In the genomic region with DNA sequence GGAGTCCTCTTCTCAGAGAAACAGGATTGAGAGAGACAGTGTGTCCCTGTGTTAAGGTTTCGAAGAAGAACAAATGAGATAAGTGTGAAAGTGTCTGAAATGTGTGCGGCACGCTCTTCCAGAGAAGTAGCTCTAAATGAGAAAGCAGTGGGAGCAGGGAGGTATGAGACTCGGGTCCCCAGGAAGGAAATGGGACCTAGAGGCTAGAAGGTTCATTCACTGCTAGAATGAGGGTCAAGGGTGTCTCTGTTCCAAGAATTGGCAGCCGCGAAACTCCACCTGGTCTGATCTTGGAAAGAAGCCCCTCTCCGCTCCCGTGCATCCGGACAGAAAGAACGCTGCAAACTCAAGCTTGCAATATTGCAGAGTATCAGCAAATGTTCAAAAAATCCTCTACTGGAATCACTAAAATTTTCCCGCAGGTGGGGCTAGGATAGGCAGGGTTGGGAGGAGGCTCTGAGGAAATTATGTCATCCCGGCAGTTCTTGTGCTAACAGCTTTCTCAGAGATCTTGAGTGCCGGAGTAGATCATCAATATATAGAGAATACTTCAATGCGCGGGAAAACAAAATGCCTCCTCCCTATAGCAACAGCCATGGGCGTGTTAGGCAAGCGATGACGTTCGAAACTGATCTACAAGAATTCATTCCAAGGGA, we compare ENCODE assay signal across 7 mouse cellular contexts. TPM values are rescaled to one million over a fixed set of nuclear protein-coding genes. Genes with fewer than 3 reads are reported as not detected.
DNase-seq lines count a peak whose midpoint lies in the region; ATAC-seq and TF ChIP-seq lines count a peak whose summit lies in the region.

No protein-coding gene starts in this region.

- no peak for ATAC-seq in forebrain, embryonic 13.5 days
- no peak for ATAC-seq in hindbrain, embryonic 15.5 days (ENCODE audit: low FRiP score, low read depth)
- ATAC-seq in liver, postnatal 0 days = no peak
- ATAC-seq in stomach, embryonic 16.5 days (ENCODE audit: insufficient read depth, low FRiP score) = no peak

- peak overlapping the region; percentile 97 for H3K27ac ChIP-seq in forebrain, embryonic 13.5 days
- peak overlapping the region; percentile 97 for H3K27ac ChIP-seq in hindbrain, embryonic 15.5 days (replicated peaks)
- peak overlapping the region; percentile 94 for H3K27ac ChIP-seq in liver, postnatal 0 days (ENCODE audit: low read depth)
- peak overlapping the region; percentile 91 for H3K27ac ChIP-seq in stomach, embryonic 16.5 days (ENCODE audit: low read length)

- peak overlapping the region; percentile 85 for H3K4me2 ChIP-seq in forebrain, embryonic 13.5 days
- peak overlapping the region; percentile 92 for H3K4me2 ChIP-seq in hindbrain, embryonic 15.5 days
- peak overlapping the region; percentile 88 for H3K4me2 ChIP-seq in liver, postnatal 0 days (ENCODE audit: low read depth, low read length)
- H3K4me2 ChIP-seq in stomach, embryonic 16.5 days (ENCODE audit: low read depth, low read length) = peak overlapping the region; percentile 98

- peaks cover 46% of the 10 kb centered on the region for H3K4me1 ChIP-seq in E14TG2a.4 (replicated peaks; ENCODE audit: low read depth, low read length)
- H3K4me1 ChIP-seq in forebrain, embryonic 13.5 days = peaks cover 26% of the 10 kb centered on the region
- peaks cover 27% of the 10 kb centered on the region for H3K4me1 ChIP-seq in hindbrain, embryonic 15.5 days (replicated peaks)
- H3K4me1 ChIP-seq in liver, postnatal 0 days (ENCODE audit: insufficient read depth) = no peaks in the 10 kb centered on the region
- H3K4me1 ChIP-seq in stomach, embryonic 16.5 days (ENCODE audit: control insufficient read depth, insufficient read depth, low read length) = peaks cover 22% of the 10 kb centered on the region

- no peaks in the 10 kb centered on the region for H3K27me3 ChIP-seq in E14TG2a.4 (ENCODE audit: insufficient read depth, low read length)
- no peaks in the 10 kb centered on the region for H3K27me3 ChIP-seq in forebrain, embryonic 13.5 days
- no peaks in the 10 kb centered on the region for H3K27me3 ChIP-seq in hindbrain, embryonic 15.5 days
- H3K27me3 ChIP-seq in liver, postnatal 0 days (ENCODE audit: insufficient read depth, low read length) = peaks cover 11% of the 10 kb centered on the region
- H3K27me3 ChIP-seq in stomach, embryonic 16.5 days (ENCODE audit: control insufficient read depth, insufficient read depth, low read length) = no peaks in the 10 kb centered on the region

- WGBS in forebrain, embryonic 13.5 days = 7% methylated on average over 19 of the region's 19 CpGs
- WGBS in hindbrain, embryonic 15.5 days = 6% methylated on average over 19 of the region's 19 CpGs
- WGBS in liver, postnatal 0 days (ENCODE audit: insufficient replicate concordance) = 8% methylated on average over 19 of the region's 19 CpGs
- 6% methylated on average over 19 of the region's 19 CpGs for WGBS in stomach, embryonic 16.5 days

- H3K4me3 ChIP-seq in E14TG2a.4 (replicated peaks; ENCODE audit: low read length) = peak overlapping the region; percentile 90
- H3K4me3 ChIP-seq in forebrain, embryonic 13.5 days = peak overlapping the region; percentile 67
- H3K4me3 ChIP-seq in hindbrain, embryonic 15.5 days = peak overlapping the region; percentile 61
- H3K4me3 ChIP-seq in liver, postnatal 0 days (ENCODE audit: low read depth, low read length) = peak overlapping the region; percentile 58
- H3K4me3 ChIP-seq in stomach, embryonic 16.5 days (replicated peaks; ENCODE audit: low read length) = peak overlapping the region; percentile 53

- no peak for TF ChIP-seq CTCF in E14TG2a.4 (conservative IDR thresholded peaks at IDR 0.05; ENCODE audit: low read length)
- no peak for TF ChIP-seq CTCF in liver, postnatal 0 days (IDR thresholded peaks at IDR 0.05; ENCODE audit: low read depth)

- DNase-seq in ZHBTc4 (ENCODE audit: low read depth, low spot score) = peak; percentile 54
- no peak for DNase-seq in liver, postnatal 0 days
- no peak for DNase-seq in MN1 (ENCODE audit: low spot score)

- H3K36me3 ChIP-seq in E14TG2a.4 (ENCODE audit: insufficient read depth, low read length) = no peaks in the 10 kb centered on the region
- H3K36me3 ChIP-seq in forebrain, embryonic 13.5 days (ENCODE audit: poor library complexity, severe bottlenecking) = no peaks in the 10 kb centered on the region
- H3K36me3 ChIP-seq in hindbrain, embryonic 15.5 days = no peaks in the 10 kb centered on the region
- no peaks in the 10 kb centered on the region for H3K36me3 ChIP-seq in liver, postnatal 0 days (replicated peaks; ENCODE audit: insufficient read depth, low read length)
- H3K36me3 ChIP-seq in stomach, embryonic 16.5 days (ENCODE audit: control insufficient read depth, insufficient read depth, low read length) = no peaks in the 10 kb centered on the region

- H3K9me3 ChIP-seq in E14TG2a.4 (ENCODE audit: low read length) = peaks cover 3% of the 10 kb centered on the region
- no peaks in the 10 kb centered on the region for H3K9me3 ChIP-seq in forebrain, embryonic 13.5 days (replicated peaks)
- H3K9me3 ChIP-seq in hindbrain, embryonic 15.5 days = no peaks in the 10 kb centered on the region
- H3K9me3 ChIP-seq in liver, postnatal 0 days (ENCODE audit: low read length) = no peaks in the 10 kb centered on the region
- no peaks in the 10 kb centered on the region for H3K9me3 ChIP-seq in stomach, embryonic 16.5 days (replicated peaks; ENCODE audit: control insufficient read depth, low read length)

- H3K9ac ChIP-seq in forebrain, embryonic 13.5 days = peak overlapping the region; percentile 89
- peak overlapping the region; percentile 75 for H3K9ac ChIP-seq in hindbrain, embryonic 15.5 days
- H3K9ac ChIP-seq in liver, postnatal 0 days (replicated peaks) = peak overlapping the region; percentile 73
- H3K9ac ChIP-seq in stomach, embryonic 16.5 days (ENCODE audit: low read length) = peak overlapping the region; percentile 69

- no peak for TF ChIP-seq EP300 in liver, postnatal 0 days (IDR thresholded peaks at IDR 0.05; ENCODE audit: low read depth)

RNA-seq across cellular contexts. Expression of gene Klf12, which starts 2.2 kb away (rescaled TPM):
- 43.5 and 45.8 TPM in 2 replicates for polyA plus RNA-seq in forebrain, embryonic 13.5 days (2015; fragmentation: Nextera tagmentation; extraction: Ambion mirVana)
- 47.8 and 49.1 TPM in 2 replicates for polyA plus RNA-seq in hindbrain, embryonic 15.5 days (2015; fragmentation: Nextera tagmentation; extraction: Ambion mirVana)
- 5.2 and 7.1 TPM in 2 replicates for polyA plus RNA-seq in liver, postnatal 0 days (2015; fragmentation: Nextera tagmentation; extraction: Ambion mirVana)
- polyA plus RNA-seq in stomach, embryonic 16.5 days (2015; fragmentation: Nextera tagmentation; extraction: Ambion mirVana) = 13.2 and 14.4 TPM in 2 replicates
